Mouse (Mus musculus): ENCODE data around the gene Gm14548. TPM values are rescaled to one million over a fixed set of nuclear protein-coding genes. Genes with fewer than 3 reads are reported as not detected.

Gm14548 gene
- 8.1 and 10.5 TPM in 2 replicates for polyA plus RNA-seq (2015; fragmentation: Nextera tagmentation; extraction: Ambion mirVana)

GRCm38 (mm10) chr7:3898036-3898590 lies at the start of gene Gm14548:
TSS of gene Gm14548 (minus strand) at chr7:3898120.

GRCm38 (mm10) chr7:3915387-3915786 lies 17.5 kb upstream of the Gm14548 start, which contains the start of gene Lilra6:
TSS of gene Lilra6 (minus strand) at chr7:3915503.

GRCm38 (mm10) chr7:3844951-3845350 lies 53.0 kb downstream of the Gm14548 start, which contains the start of gene Pira2:
TSS of gene Pira2 (minus strand) at chr7:3845051.

Other genes with a start within 250 kb of the Gm14548 start
- 7.4 and 7.7 TPM in 2 replicates for gene Leng1, start 232.3 kb downstream of the Gm14548 start, polyA plus RNA-seq (2015; fragmentation: Nextera tagmentation; extraction: Ambion mirVana)
- gene Tmc4, start 220.6 kb downstream of the Gm14548 start, polyA plus RNA-seq (2015; fragmentation: Nextera tagmentation; extraction: Ambion mirVana): 6.9 and 8.2 TPM in 2 replicates
- 46.3 and 65.6 TPM in 2 replicates for gene Tsen34, start 205.3 kb downstream of the Gm14548 start, polyA plus RNA-seq (2015; fragmentation: Nextera tagmentation; extraction: Ambion mirVana)
- gene Mboat7, start 204.6 kb downstream of the Gm14548 start, polyA plus RNA-seq (2015; fragmentation: Nextera tagmentation; extraction: Ambion mirVana): 21.7 and 28.8 TPM in 2 replicates
- gene Rps9, start 194.1 kb downstream of the Gm14548 start, polyA plus RNA-seq (2015; fragmentation: Nextera tagmentation; extraction: Ambion mirVana): 1,500 and 1,551 TPM in 2 replicates
- 18.7 and 25.6 TPM in 2 replicates for gene Pirb, start 177.7 kb downstream of the Gm14548 start, polyA plus RNA-seq (2015; fragmentation: Nextera tagmentation; extraction: Ambion mirVana)
- gene Gm15448, start 72.4 kb downstream of the Gm14548 start, polyA plus RNA-seq (2015; fragmentation: Nextera tagmentation; extraction: Ambion mirVana): 0.70 and 1.2 TPM in 2 replicates
- 7.2 and 10.1 TPM in 2 replicates for gene Pira2, start 53.1 kb downstream of the Gm14548 start, polyA plus RNA-seq (2015; fragmentation: Nextera tagmentation; extraction: Ambion mirVana)
- gene Lilra6, start 17.4 kb upstream of the Gm14548 start, polyA plus RNA-seq (2015; fragmentation: Nextera tagmentation; extraction: Ambion mirVana): 6.8 and 7.9 TPM in 2 replicates
- gene Lair1, start 165.1 kb upstream of the Gm14548 start, polyA plus RNA-seq (2015; fragmentation: Nextera tagmentation; extraction: Ambion mirVana): 6.0 and 8.6 TPM in 2 replicates
- gene Ttyh1, start 221.3 kb upstream of the Gm14548 start, polyA plus RNA-seq (2015; fragmentation: Nextera tagmentation; extraction: Ambion mirVana): 0.71 and 0.86 TPM in 2 replicates
- 21.8 and 23.8 TPM in 2 replicates for gene Leng8, start 238.9 kb upstream of the Gm14548 start, polyA plus RNA-seq (2015; fragmentation: Nextera tagmentation; extraction: Ambion mirVana)

All from spleen, postnatal 0 days (tissue).